Mouse (Mus musculus): ENCODE results near the gene Rhbdf1. TPM values are rescaled to one million over a fixed set of nuclear protein-coding genes. Genes with fewer than 3 reads are reported as not detected.

The Rhbdf1 gene
- polyA plus RNA-seq, 1 experiment from 2014 or later: 6.4 TPM

- no peak overlapping the region for H3K4me3 ChIP-seq (ENCODE audit: low read depth, low read length)
- H3K4me1 ChIP-seq (ENCODE audit: insufficient read depth): peaks cover 35% of the 10 kb centered on the region
- ATAC-seq (no peak), DNase-seq (no peak)
- H3K27me3 ChIP-seq (ENCODE audit: insufficient read depth, low read length): peaks cover 40% of the 10 kb centered on the region
- peak overlapping the region; percentile 83; the same call in 1 of the 2 replicates for H3K4me2 ChIP-seq (ENCODE audit: low read depth, low read length)
- H3K27ac ChIP-seq (ENCODE audit: low read depth): peak overlapping the region; percentile 77
- peaks cover 16% of the 10 kb centered on the region for H3K36me3 ChIP-seq (replicated peaks; ENCODE audit: insufficient read depth, low read length)
- 0 out of 2 replicates have a peak overlapping the region, but pooled peaks have one; percentile 11 for H3K9ac ChIP-seq (replicated peaks)
- no peak for TF ChIP-seq EP300 (IDR thresholded peaks at IDR 0.05; ENCODE audit: low read depth)
- WGBS (ENCODE audit: insufficient replicate concordance): 44% methylated on average over 7 of the region's 7 CpGs
- H3K9me3 ChIP-seq (ENCODE audit: low read length): no peaks in the 10 kb centered on the region
Measured at GRCm38 (mm10) chr11:32225222-32226104, 3.4 kb upstream of the Rhbdf1 start.

- H3K27me3 ChIP-seq (ENCODE audit: insufficient read depth, low read length): peaks cover 49% of the 10 kb centered on the region
- peak; percentile 80 for DNase-seq
- no peak for TF ChIP-seq CTCF (IDR thresholded peaks at IDR 0.05; ENCODE audit: low read depth)
- TF ChIP-seq EP300 (IDR thresholded peaks at IDR 0.05; ENCODE audit: low read depth): no peak
- H3K9ac ChIP-seq (replicated peaks): 0 out of 2 replicates have a peak overlapping the region, but pooled peaks have one; percentile 11
- no peak overlapping the region for H3K4me3 ChIP-seq (ENCODE audit: low read depth, low read length)
- H3K9me3 ChIP-seq (ENCODE audit: low read length): no peaks in the 10 kb centered on the region
- H3K4me1 ChIP-seq (ENCODE audit: insufficient read depth): peaks cover 35% of the 10 kb centered on the region
- ATAC-seq: no peak
- WGBS (ENCODE audit: insufficient replicate concordance): 6% methylated on average over 4 of the region's 4 CpGs
- no peak overlapping the region for H3K4me2 ChIP-seq (ENCODE audit: low read depth, low read length)
- peaks cover 8% of the 10 kb centered on the region for H3K36me3 ChIP-seq (replicated peaks; ENCODE audit: insufficient read depth, low read length)
- peak overlapping the region; percentile 77 for H3K27ac ChIP-seq (ENCODE audit: low read depth)
Measured at GRCm38 (mm10) chr11:32224468-32225139, 2.5 kb upstream of the Rhbdf1 start.

- no peak overlapping the region; the same call in 1 of the 2 replicates for H3K9ac ChIP-seq (replicated peaks)
- H3K4me3 ChIP-seq (ENCODE audit: low read depth, low read length): no peak overlapping the region
- ATAC-seq (no peak), DNase-seq (no peak)
- H3K4me2 ChIP-seq (ENCODE audit: low read depth, low read length): no peak overlapping the region
- no peaks in the 10 kb centered on the region for H3K36me3 ChIP-seq (replicated peaks; ENCODE audit: insufficient read depth, low read length)
- no peak overlapping the region for H3K27ac ChIP-seq (ENCODE audit: low read depth)
- 0 out of 2 replicates have a peak, but pooled peaks have one; percentile 13 for TF ChIP-seq CTCF (IDR thresholded peaks at IDR 0.05; ENCODE audit: low read depth)
- TF ChIP-seq EP300 (IDR thresholded peaks at IDR 0.05; ENCODE audit: low read depth): no peak
- peaks cover 35% of the 10 kb centered on the region for H3K4me1 ChIP-seq (ENCODE audit: insufficient read depth)
- 54% methylated on average over 4 of the region's 4 CpGs for WGBS (ENCODE audit: insufficient replicate concordance)
- H3K27me3 ChIP-seq (ENCODE audit: insufficient read depth, low read length): peaks cover 55% of the 10 kb centered on the region
- no peaks in the 10 kb centered on the region for H3K9me3 ChIP-seq (ENCODE audit: low read length)
Measured at GRCm38 (mm10) chr11:32223297-32223967, 1.3 kb upstream of the Rhbdf1 start.

- H3K27me3 ChIP-seq (ENCODE audit: insufficient read depth, low read length): peaks cover 57% of the 10 kb centered on the region
- H3K27ac ChIP-seq (ENCODE audit: low read depth): 0 out of 2 replicates have a peak overlapping the region, but pooled peaks have one; percentile 12
- H3K4me1 ChIP-seq (ENCODE audit: insufficient read depth): peaks cover 35% of the 10 kb centered on the region
- no peak for DNase-seq
- no peaks in the 10 kb centered on the region for H3K36me3 ChIP-seq (replicated peaks; ENCODE audit: insufficient read depth, low read length)
- ATAC-seq: no peak
- TF ChIP-seq EP300 (IDR thresholded peaks at IDR 0.05; ENCODE audit: low read depth) (no peak), CTCF (IDR thresholded peaks at IDR 0.05; ENCODE audit: low read depth) (no peak)
- no peak overlapping the region; the same call in 1 of the 2 replicates for H3K9ac ChIP-seq (replicated peaks)
- no peaks in the 10 kb centered on the region for H3K9me3 ChIP-seq (ENCODE audit: low read length)
- peak overlapping the region; percentile 77 for H3K4me2 ChIP-seq (ENCODE audit: low read depth, low read length)
- WGBS (ENCODE audit: insufficient replicate concordance): 11% methylated on average over 21 of the region's 21 CpGs
- H3K4me3 ChIP-seq (ENCODE audit: low read depth, low read length): peak overlapping the region; percentile 59
Measured at GRCm38 (mm10) chr11:32222570-32223194, 582 bp upstream of the Rhbdf1 start.

GRCm38 (mm10) chr11:32221225-32221950 lies 712 bp downstream of the Rhbdf1 start:
- no peaks in the 10 kb centered on the region for H3K9me3 ChIP-seq (ENCODE audit: low read length)
- H3K4me3 ChIP-seq (ENCODE audit: low read depth, low read length): peak overlapping the region; percentile 59
- TF ChIP-seq EP300 (IDR thresholded peaks at IDR 0.05; ENCODE audit: low read depth) (no peak), CTCF (IDR thresholded peaks at IDR 0.05; ENCODE audit: low read depth) (no peak)
- no peaks in the 10 kb centered on the region for H3K36me3 ChIP-seq (replicated peaks; ENCODE audit: insufficient read depth, low read length)
- peak overlapping the region; percentile 69 for H3K27ac ChIP-seq (ENCODE audit: low read depth)
- peak overlapping the region; percentile 70 for H3K9ac ChIP-seq (replicated peaks)
- 1% methylated on average over 46 of the region's 46 CpGs for WGBS (ENCODE audit: insufficient replicate concordance)
- peak overlapping the region; percentile 77 for H3K4me2 ChIP-seq (ENCODE audit: low read depth, low read length)
- ATAC-seq (peak; percentile 26), DNase-seq (peak; percentile 47)
- H3K4me1 ChIP-seq (ENCODE audit: insufficient read depth): peaks cover 28% of the 10 kb centered on the region
- peaks cover 57% of the 10 kb centered on the region for H3K27me3 ChIP-seq (ENCODE audit: insufficient read depth, low read length)

All from liver, postnatal 0 days (tissue).